Mouse (Mus musculus) common myeloid progenitor, adult 5-6 weeks (primary cell): ENCODE results near the gene Cfap57. TPM values are rescaled to one million over a fixed set of nuclear protein-coding genes. Genes with fewer than 3 reads are reported as not detected.

Experiments used
- ATAC-seq: replicated peaks from 2 replicates; pipeline ENCODE4 v1.8.0; 2016; ENCODE audit warnings: low read depth, mild to moderate bottlenecking, moderate TSS enrichment, inconsistent platforms; ENCODE audit not compliant: poor library complexity, severe bottlenecking
- total RNA-seq: library from RNA; stranded (forward); fragments of 200-1000, 187-1606 nt; gene quantifications from 2 replicates; pipeline ENCODE4 v1.2.3, GENCODE M21; 2017

The Cfap57 gene
- total RNA-seq, 1 experiment from 2014 or later: 0.46 TPM

DNA sequence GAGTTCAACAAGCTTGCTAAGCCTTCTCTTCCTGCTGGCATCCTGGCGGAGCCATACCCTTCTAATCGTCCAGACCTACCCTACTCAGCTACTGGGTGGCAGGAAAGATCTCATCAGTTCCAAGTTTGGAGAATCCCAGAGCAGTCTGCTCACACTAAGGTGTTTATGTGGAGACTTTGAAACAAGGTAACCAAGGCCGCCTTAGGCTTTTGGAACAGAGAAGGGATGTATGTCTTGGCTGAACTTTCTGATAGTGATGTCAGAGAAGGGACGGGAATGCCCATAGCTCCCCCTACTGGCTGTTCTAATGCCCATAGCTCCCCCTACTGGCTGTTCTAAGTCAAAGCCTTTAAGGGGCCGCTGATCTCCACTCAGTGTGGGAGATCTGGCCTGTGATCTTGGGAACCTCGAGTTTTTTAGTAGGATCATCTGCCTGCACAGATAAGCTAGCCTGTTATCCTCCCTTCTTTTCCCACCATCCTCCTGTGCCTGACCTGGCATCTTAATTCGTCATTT is 54.4 kb downstream of the Cfap57 start:
- peak; percentile 93 for ATAC-seq

DNA sequence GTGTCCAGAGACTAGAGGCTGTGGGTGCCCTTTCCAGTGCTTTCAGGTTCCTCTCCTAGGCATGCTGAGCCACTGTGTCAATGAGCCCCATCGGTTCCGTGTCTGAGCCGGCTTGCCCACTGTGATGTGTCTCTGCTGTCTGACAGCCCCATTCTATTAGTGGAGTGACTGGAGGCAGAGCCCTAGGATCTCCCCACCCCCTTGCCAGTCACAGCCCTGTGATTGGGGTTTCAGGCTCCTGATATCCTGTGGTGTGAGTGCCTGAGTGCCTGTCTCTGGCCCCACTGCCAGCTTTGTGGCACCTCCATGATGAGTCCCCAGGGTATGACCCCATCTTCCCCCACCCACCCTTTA is 55.7 kb downstream of the Cfap57 start:
- ATAC-seq: no peak

DNA sequence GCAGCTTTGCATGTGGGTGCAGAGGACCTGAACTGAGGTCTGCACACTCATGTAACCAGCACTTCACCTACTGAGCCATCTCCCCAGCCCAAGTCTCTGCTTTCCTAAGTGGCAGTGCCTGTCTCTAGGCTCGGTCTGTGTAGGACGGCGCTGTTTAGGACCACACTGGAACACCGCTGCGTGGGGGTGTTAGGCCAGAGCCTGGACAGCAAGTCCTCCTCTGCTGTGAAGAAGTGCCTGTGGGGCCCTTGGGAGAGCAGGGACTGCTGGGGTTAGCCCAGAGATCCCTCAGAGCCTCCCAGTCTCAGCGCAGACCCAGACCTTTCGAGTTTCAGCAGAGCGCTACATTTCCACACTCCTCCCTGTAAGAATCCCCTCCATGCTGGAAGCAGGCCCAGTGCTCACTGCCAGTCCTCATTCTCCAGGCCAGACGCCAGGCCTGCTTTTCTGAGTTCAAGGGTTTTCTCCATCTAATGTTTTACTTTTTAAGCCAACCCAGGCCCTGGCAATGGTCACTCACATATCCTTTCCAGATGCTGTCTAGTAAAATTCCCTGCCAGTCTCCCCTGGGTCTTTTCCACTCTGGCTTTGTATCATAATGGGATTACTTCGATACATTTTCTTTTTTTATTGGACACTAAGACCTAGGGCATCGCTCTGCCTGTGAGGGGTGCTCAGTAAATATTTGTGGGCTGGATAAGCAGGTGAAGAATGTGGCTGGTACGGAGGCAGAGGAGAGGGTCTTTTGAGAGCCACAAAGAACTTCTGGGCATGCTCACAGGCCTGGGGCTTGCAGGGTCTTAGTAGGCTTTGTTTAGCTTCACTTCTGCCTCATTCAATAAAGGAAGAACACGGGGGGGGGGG is 56.3 kb downstream of the Cfap57 start:
- ATAC-seq: no peak

DNA sequence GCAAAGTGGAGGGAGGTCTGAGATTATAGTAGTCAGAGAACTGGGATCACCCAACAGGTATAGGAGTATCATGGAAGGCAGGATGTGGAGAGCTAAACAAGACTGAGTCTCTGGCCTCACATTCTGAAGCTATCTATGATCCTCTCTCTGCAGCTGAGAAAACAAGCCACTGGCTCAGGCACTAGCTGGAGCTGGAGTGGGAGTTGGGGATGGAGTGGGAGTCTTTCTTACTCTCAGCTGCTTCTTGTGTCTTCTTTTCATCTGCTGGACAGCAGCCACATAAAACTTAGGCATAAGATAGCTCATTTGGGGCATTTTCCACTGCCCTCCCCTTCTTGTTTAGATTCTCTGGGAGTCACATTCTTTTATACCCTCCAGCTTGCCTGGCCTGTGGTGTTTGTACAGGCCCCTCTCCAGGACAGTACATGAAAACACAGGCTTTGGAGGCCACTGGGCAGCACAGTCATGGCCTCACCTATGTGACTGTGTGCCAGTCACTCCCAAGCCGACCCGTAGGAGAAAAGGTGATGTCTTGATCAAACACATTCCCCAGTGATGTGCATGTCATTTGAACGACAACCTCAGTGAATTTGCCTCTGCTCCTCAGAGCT is 67.4 kb downstream of the Cfap57 start:
- no peak for ATAC-seq

DNA sequence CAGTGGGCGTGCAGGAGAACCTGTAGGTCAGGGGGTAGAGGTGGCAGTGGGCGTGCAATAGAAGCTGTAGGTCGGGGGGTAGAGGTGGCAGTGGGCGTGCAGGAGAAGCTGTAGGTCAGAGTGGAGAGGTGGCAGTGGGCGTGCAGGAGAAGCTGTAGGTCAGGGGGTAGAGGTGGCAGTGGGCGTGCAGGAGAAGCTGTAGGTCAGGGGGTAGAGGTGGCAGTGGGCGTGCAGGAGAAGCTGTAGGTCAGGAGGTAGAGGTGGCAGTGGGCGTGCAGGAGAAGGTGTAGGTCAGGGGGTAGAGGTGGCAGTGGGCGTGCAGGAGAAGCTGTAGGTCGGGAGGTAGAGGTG is 72.5 kb downstream of the Cfap57 start:
- peak; percentile 55 for ATAC-seq

DNA sequence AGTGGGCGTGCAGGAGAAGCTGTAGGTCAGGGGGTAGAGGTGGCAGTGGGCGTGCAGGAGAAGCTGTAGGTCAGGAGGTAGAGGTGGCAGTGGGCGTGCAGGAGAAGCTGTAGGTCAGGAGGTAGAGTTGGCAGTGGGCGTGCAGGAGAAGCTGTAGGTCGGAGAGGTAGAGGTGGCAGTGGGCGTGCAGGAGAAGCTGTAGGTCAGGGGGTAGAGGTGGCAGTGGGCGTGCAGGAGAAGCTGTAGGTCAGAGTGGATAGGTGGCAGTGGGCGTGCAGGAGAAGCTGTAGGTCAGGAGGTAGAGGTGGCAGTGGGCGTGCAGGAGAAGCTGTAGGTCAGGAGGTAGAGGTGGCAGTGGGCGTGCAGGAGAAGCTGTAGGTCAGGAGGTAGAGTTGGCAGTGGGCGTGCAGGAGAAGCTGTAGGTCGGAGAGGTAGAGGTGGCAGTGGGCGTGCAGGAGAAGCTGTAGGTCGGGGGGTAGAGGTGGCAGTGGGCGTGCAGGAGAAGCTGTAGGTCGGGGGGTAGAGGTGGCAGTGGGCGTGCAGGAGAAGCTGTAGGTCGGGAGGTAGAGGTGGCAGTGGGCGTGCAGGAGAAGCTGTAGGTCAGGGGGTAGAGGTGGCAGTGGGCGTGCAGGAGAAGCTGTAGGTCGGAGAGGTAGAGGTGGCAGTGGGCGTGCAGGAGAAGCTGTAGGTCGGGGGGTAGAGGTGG is 73.0 kb downstream of the Cfap57 start:
- peak; percentile 55 for ATAC-seq

DNA sequence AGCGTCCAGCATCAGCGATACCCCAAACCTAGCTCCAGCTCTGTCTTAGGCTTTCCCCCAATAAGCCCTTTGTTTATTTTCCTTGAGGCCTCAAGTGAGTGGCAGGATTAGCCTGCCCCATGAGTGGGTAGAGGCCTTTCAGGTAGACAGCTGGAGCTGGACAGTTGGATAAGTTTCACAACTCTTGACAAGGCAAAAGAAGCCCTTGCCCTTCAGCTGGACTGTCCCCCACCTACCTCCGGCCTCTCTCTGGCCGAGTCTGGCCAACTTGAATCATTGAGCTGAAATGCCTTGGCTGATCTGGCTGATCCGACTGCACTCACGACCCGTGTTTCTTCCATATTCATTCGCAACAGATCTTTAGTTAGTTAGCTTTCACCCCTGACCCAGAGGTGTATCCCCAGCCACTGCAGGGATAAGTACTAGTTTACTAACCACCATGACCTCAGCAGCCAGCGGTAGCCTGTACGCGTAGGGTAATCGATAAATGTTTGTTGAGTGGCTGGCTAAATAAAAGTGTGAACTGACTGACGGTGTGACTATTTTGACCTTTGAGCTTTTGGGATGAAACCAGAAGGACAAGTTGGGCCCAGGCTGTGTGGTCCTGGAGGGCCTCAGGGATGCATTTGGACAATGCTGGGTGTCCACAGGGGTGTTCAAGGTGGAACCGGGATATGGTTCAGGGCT is 76.0 kb downstream of the Cfap57 start:
- ATAC-seq: no peak

DNA sequence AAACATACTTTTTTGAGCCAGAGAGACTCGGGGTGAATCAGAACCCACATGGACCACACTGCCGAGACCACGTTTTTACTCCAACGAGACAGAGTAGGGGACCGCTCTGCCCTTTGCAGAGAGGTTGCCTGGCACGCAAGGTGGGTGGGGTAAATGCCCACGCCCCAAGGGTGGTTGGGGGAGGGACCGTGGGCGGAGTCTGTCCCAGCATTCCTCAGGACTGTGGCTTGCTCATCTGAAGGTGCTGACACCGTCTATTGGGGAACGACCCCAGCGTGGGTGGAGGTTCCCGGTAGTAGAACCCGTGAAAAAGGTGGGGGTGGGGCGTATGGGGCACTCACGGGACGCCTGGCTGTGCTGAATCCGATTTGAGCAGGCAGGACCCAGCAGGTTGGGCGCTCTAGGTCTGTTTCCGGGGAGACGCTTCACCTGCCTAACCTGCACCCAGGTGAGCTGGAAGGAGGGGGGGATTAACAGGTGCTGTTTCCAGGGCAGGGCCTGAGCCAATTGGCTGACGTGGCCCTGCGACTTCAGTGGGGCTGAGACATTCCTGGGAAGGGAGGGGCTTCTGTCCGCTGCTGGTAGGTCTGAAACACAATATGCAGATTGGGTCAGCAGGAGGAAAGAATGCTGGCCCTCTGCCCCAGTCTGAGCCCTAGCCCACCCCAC is 76.9 kb downstream of the Cfap57 start, which contains the start of gene Tmem125:
Gene Tmem125 (minus strand): TSS at position 453 of the 669 bp plus-strand sequence.
- ATAC-seq: peak; percentile 67

DNA sequence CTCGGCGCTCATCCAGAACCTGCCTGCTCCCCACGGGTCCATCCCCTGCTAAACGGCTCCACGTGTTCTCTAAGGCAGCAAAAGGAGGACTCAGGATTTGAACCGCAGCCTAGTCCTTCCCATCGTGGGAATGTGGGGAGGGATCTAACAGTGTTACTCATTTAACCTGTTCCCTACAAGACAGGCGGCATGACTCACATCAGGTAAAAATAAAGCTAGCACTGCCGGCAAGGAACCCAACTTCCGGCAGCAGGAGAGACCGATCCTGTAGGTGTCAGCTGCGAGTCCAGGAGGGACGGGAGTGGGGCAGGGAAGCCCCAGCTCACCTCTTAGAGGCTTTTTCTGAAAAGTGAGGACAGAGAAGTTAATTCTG is 77.4 kb downstream of the Cfap57 start:
- ATAC-seq: no peak

DNA sequence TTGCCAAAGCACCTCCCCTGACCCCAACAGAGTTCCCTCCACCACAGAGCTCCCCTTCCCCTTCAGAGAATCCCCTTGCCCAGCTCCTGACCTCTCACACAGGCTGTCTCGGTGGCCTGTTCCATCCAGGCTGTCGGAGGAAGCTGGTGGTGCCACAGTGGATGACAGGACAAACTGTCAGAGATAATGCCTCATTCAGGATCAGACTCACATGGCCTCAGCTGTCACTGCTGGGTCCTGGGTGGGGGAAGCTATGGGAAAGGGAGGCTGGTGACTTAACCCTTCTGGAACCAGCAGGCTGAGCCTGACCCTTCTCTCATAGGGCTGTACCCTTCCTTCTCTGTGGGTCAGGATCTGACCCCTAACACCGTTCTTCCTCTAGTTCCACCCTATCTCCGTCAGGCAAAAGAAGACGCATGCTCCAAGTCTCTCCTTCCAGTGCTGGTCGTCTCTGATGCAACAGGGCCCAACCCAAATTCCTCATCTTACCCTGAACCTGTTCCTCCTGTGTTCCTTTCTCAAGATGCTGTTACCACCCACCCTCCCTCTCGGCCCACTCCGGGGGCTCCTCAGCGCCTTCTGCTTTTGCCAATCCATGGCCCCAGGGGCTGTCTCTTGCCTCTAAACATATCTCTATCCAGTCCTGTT is 77.9 kb downstream of the Cfap57 start:
- no peak for ATAC-seq

DNA sequence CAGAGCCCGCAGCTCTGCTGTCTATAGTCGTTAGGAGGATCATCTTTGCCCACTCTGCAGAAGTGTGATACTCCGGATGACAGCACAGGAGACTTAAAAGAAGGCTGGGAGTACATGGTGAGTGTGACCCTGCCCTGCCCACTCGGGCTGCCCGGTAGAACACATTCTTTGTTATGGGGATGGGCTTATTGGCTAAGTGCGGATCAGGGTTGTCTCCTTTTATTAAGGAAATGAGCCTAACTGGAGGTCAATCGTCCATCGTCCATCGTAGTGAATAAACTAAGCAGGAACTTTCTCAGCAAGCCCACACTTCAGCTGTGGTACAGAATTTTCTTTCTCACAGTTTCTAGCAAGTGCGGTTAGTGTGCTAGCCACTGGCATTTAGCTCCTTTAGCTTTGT is 80.7 kb downstream of the Cfap57 start:
- no peak for ATAC-seq

DNA sequence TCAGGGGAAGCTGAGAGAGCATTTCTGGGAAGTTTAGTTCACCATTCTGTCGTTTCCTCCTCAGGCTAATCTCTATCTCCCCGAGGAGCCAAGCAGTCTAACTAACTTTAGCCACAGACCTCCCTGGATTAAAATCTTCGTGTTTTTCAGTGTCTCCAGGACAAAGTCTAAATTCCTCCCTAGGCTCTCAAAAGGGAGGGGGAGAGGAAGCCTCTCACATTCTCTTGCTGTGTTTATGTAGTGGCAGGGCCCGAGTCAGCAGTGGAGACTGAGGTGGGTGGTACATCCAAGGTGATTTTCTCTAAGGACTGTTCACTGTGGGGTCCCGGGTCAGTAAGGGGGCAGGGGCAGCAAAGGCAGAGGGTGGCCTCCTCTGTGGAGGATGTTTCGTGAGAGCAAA is 82.8 kb downstream of the Cfap57 start:
- ATAC-seq: no peak

DNA sequence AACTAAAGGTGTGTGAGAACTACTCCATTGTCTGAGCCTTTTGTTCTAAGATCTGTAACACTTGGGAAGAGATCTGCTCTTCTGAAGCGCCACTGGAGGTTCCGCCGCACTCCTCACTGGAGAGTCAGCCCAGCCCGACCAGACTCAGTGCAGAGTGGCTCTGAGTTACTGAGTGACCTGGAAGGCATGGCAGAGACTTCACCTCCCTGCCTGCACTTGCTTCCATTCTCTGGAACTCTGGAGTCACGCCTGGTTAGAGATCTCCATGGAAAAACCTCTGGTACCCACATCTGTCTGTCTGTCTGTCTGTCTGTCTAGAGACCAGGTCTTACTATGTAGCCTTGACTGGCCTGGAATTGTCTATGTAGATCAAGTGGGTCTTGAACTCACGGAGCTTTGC is 85.0 kb downstream of the Cfap57 start:
- ATAC-seq: no peak

DNA sequence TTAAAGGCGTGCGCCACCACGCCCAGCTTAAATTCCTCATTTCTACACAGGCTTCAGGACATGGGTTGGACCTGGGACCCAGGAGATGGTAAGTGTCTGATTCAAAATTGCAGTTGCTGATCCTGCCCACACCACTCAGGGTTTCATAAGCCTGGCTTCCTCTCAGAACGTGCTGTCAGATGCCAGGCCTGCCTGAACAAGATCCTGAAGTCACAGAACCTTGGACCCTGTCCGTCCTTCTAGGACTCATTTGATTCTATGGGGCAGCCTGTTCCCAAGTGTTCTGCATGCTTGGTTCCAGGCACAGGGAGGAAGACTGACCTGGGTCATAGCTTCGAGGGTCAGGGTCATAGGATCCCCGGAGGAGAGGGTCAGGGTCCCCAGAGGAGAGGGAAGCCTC is 87.0 kb downstream of the Cfap57 start:
- peak; percentile 52; the same call in 1 of the 2 replicates for ATAC-seq

DNA sequence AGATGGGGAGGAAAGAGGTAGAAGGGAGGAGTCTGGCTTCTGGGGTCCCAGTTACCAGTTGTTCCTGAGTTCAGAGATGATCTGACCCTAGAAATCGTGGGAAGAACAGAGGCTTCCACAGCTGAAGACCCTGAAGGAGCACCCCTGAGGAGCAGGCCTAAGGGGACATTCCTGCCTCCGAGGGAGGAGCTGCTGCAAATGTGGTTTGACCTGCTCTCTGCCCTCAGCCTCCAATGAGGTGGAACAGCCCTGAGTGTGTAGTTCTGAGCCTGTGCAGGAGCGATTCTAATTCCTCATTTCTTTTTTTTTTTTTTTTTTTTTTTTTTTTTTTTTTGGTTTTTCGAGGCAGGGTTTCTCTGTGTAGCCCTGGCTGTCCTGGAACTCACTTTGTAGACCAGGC is 87.4 kb downstream of the Cfap57 start:
- no peak for ATAC-seq

DNA sequence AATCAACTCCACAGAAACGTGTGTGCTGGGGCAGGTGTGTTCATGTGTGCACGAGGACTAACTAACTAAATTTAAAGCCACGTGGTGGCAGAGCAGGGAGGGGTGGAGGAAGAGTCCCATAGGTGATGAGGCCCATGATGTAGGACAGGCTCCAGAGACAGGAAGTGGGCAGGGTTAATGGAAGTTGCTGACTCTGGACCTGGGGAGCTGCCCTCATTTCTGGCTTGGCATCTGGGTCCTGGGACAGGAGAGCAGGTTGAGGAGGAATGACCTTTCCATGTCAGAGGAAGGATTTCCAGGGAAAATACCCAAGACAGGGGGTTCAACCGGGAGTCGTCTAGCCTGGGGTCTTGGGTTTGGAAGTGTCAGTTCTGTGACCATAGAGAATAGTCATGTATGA is 87.9 kb downstream of the Cfap57 start:
- no peak for ATAC-seq

DNA sequence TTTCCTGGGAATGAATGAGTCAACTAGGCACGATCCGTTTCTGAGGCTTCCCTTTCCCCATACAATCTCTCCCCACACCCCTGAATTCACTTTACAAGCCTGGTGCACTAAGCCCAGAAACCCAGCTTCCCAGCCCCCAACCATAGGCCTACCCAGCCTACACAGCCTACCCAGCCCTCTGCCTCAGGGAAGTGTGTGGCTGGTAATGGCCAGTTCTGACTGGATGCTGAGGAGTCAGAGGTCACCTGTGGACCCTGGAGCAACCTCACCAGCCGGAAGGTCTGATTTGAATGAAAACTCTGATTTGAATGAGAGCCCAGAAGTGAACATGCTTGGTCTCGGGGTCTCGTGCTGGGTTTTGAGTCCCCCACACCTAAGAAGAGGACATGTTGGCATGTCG is 92.9 kb downstream of the Cfap57 start:
- no peak for ATAC-seq

DNA sequence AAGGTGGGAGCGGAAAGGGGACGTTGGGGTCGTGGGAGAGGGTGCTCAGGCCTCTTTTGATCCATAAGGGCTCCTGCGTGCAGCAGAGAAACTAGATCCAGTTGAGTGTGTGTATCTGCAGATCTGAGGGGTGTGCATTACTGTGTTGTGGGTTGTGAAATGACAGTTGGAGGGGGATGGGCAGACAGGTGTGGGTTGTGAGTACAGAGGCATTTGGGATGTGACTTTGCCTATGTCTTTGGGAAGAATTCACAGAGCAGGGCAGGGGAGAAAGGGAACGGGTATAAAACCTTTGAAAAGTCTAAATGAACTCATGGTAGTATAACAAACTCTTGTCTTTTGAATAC is 93.3 kb downstream of the Cfap57 start:
- ATAC-seq: no peak
